Mouse (Mus musculus): Measurements from ENCODE around the gene Egr2. TPM values are rescaled to one million over a fixed set of nuclear protein-coding genes. Genes with fewer than 3 reads are reported as not detected.

Gene Egr2
- polyA plus RNA-seq, 1 experiment from 2014 or later, result 0.08 TPM

DNA sequence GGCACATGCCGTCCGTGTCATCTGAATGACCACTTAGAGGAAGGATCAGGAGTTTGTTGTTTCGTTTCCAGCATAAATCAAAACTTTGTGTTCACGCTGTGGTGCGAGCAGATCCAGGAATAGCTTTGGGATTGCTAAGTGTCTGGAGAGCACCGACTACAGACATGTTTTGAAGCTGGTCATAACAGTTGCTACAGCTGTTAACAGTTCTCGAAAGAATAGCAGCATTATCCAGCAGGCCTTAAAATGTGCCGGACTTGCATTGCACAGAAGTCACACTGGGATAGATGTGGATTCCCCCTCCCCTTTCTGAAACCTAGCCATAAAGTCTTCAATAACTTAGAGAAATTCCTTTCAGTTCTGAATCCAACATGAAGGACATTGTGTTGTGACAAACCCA lies 38.0 kb downstream of the Egr2 start:
- no peak overlapping the region for H3K27ac ChIP-seq (ENCODE audit: low read length)
- ATAC-seq (ENCODE audit: low read depth), result no peak
- H3K4me2 ChIP-seq (ENCODE audit: low read depth, low read length), result no peak overlapping the region
- no peaks in the 10 kb centered on the region for H3K36me3 ChIP-seq (ENCODE audit: control insufficient read depth, insufficient read depth)
- H3K9me3 ChIP-seq (replicated peaks; ENCODE audit: control insufficient read depth, low read length), result no peaks in the 10 kb centered on the region
- H3K27me3 ChIP-seq (ENCODE audit: control insufficient read depth, insufficient read depth, low read depth, low read length), result no peaks in the 10 kb centered on the region
- H3K4me1 ChIP-seq (ENCODE audit: control insufficient read depth, low read depth, low read length), result no peaks in the 10 kb centered on the region
- WGBS (ENCODE audit: insufficient replicate concordance), result 66% methylated on average over 8 of the region's 8 CpGs
- H3K9ac ChIP-seq (ENCODE audit: low read depth, low read length), result no peak overlapping the region
- no peak overlapping the region for H3K4me3 ChIP-seq (ENCODE audit: low read depth, low read length)

DNA sequence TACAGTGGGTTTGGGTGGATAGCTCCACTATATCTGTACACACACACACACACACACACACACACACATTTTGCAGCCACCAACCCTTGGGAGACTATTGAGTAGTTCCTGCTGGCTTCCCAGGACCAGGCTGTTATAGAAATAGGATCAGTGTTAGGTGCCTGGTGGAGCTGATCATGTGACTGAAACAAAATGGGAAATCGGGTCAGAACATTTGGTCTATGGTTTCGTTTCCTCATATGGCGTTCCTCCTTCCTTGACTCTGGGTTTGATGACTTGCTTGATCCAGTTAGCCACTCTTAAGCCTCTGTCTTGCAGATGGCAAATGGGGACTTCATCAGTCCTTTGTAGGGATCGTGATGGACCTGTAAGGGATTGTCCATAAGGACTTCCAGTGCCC lies 44.6 kb downstream of the Egr2 start:
- Histone ChIP-seq H3K27ac (ENCODE audit: low read length) (no peak overlapping the region), H3K4me3 (ENCODE audit: low read depth, low read length) (no peak overlapping the region), H3K27me3 (ENCODE audit: control insufficient read depth, insufficient read depth, low read depth, low read length) (no peaks in the 10 kb centered on the region), H3K4me2 (ENCODE audit: low read depth, low read length) (no peak overlapping the region), H3K9ac (ENCODE audit: low read depth, low read length) (no peak overlapping the region), H3K36me3 (ENCODE audit: control insufficient read depth, insufficient read depth) (no peaks in the 10 kb centered on the region), H3K9me3 (replicated peaks; ENCODE audit: control insufficient read depth, low read length) (no peaks in the 10 kb centered on the region), H3K4me1 (ENCODE audit: control insufficient read depth, low read depth, low read length) (no peaks in the 10 kb centered on the region; the same call in none of the 2 replicates)
- ATAC-seq (ENCODE audit: low read depth), result no peak
- 72% methylated on average over 4 of the region's 4 CpGs for WGBS (ENCODE audit: insufficient replicate concordance)

DNA sequence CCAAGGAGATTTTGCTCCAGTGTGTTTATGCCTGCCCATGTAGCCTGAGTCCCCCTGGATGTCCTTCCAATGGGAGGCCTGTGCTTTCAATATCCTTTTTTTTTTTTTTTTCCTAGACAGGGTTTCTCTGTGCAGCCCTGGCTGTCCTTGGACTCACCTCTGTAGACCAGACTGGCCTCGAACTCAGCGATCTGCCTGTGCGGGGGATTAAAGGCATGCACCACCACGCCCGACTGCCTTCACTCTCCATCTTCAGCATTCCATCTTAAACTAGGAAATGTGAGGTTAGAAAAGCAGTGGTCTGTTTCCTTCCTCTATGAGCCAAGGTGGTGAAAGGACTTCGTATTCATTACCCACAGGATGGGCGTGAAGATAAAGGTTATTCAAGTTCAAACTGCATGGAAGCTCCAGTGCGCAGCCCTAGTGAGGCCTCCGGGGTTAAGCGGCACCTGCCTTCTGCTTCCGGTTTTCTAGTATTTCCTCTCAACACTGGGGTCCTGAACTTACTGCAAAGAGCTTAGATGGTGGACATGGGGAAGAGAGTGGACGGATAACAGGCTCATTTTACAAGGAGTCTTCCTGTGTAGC lies 46.5 kb downstream of the Egr2 start:
- Histone ChIP-seq H3K27ac (ENCODE audit: low read length) (no peak overlapping the region), H3K4me1 (ENCODE audit: control insufficient read depth, low read depth, low read length) (no peaks in the 10 kb centered on the region; the same call in none of the 2 replicates), H3K9me3 (replicated peaks; ENCODE audit: control insufficient read depth, low read length) (no peaks in the 10 kb centered on the region), H3K4me2 (ENCODE audit: low read depth, low read length) (no peak overlapping the region), H3K36me3 (ENCODE audit: control insufficient read depth, insufficient read depth) (no peaks in the 10 kb centered on the region), H3K9ac (ENCODE audit: low read depth, low read length) (no peak overlapping the region), H3K4me3 (ENCODE audit: low read depth, low read length) (no peak overlapping the region), H3K27me3 (ENCODE audit: control insufficient read depth, insufficient read depth, low read depth, low read length) (no peaks in the 10 kb centered on the region)
- WGBS (ENCODE audit: insufficient replicate concordance), result 31% methylated on average over 12 of the region's 12 CpGs
- no peak for ATAC-seq (ENCODE audit: low read depth)

- no peaks in the 10 kb centered on the region for H3K27me3 ChIP-seq (ENCODE audit: control insufficient read depth, insufficient read depth, low read depth, low read length)
- WGBS (ENCODE audit: insufficient replicate concordance), result 58% methylated on average over 18 of the region's 18 CpGs
- H3K4me1 ChIP-seq (ENCODE audit: control insufficient read depth, low read depth, low read length), result no peaks in the 10 kb centered on the region; the same call in none of the 2 replicates
- H3K36me3 ChIP-seq (ENCODE audit: control insufficient read depth, insufficient read depth), result no peaks in the 10 kb centered on the region
- no peak for ATAC-seq (ENCODE audit: low read depth)
- H3K4me3 ChIP-seq (ENCODE audit: low read depth, low read length), result no peak overlapping the region
- H3K4me2 ChIP-seq (ENCODE audit: low read depth, low read length), result no peak overlapping the region
- H3K9me3 ChIP-seq (replicated peaks; ENCODE audit: control insufficient read depth, low read length), result no peaks in the 10 kb centered on the region
- H3K9ac ChIP-seq (ENCODE audit: low read depth, low read length), result no peak overlapping the region
- no peak overlapping the region for H3K27ac ChIP-seq (ENCODE audit: low read length)
Measured at GRCm38 (mm10) chr10:67585873-67586610, 50.8 kb downstream of the Egr2 start.

Other genes starting within 250 kb of the Egr2 start
- 11.0 TPM in 2 replicates for gene Ado, start 13.5 kb downstream of the Egr2 start, polyA plus RNA-seq (2015; fragmentation: Nextera tagmentation; extraction: Ambion mirVana)

Measured in liver, embryonic 16.5 days (tissue).